Mouse (Mus musculus) spleen, adult 2 months (tissue): ENCODE data around the gene Pafah1b2.

Experiments
- CTCF ChIP-seq: fragments of 200-500 bp; IDR thresholded peaks from 2 replicates; pipeline ENCODE4 v1.5.1; 2011; ENCODE audit warnings: mild to moderate bottlenecking, inconsistent platforms; ENCODE audit not compliant: insufficient read depth, insufficient read length, insufficient replicate concordance; ENCODE audit errors: extremely low read depth
- POLR2A ChIP-seq: fragments of 200-500 bp; IDR thresholded peaks from 2 replicates; pipeline ENCODE4 v1.6.1; 2011; ENCODE audit warnings: low read depth, low read length, inconsistent platforms

GRCm38 (mm10) chr9:46036881-46037280 lies 24.4 kb upstream of the Pafah1b2 start:
- TF ChIP-seq CTCF (no peak), POLR2A (no peak)
